In genomic region chr2:25022678-25023077, GRCm38 (mm10) we compare ENCODE assay signal across 22 mouse cellular contexts. TPM values are rescaled to one million over a fixed set of nuclear protein-coding genes. Genes with fewer than 3 reads are reported as not detected.
DNase-seq lines count a peak whose midpoint lies in the region; ATAC-seq and TF ChIP-seq lines count a peak whose summit lies in the region.
"Had no signal": no experiment of that assay in that cellular context is flagged by ENCODE, and none has a peak within 500 bp of the region (broad histone marks: within the 10 kb centered on the region; RNA-seq: fewer than 3 reads in every experiment).

No protein-coding gene starts in this region.

- H3K4me1 ChIP-seq in heart, adult 2 months (ENCODE audit: control insufficient read depth, insufficient read depth, low read length) = no peaks in the 10 kb centered on the region
- H3K4me1 ChIP-seq in liver, embryonic 14.5 days (replicated peaks; ENCODE audit: control insufficient read depth in 2 of 2, insufficient read depth in 2 of 2, low read length in 1 of 2) = no peaks in the 10 kb centered on the region; a peak in 1 of 4 replicates
- H3K4me1 ChIP-seq in liver, embryonic 12.5 days = peaks cover 10% of the 10 kb centered on the region
- H3K4me1 ChIP-seq in CH12.LX (ENCODE audit: control insufficient read depth in 1 of 2, insufficient read depth in 2 of 2) = no peaks in the 10 kb centered on the region
- H3K4me1 ChIP-seq: heart, embryonic 15.5 days had no signal

- no peaks in the 10 kb centered on the region for H3K27me3 ChIP-seq in heart, adult 2 months (ENCODE audit: control insufficient read depth, insufficient read depth, low read length)
- H3K27me3 ChIP-seq in liver, embryonic 14.5 days (ENCODE audit: control insufficient read depth, insufficient read depth, low read length) = no peaks in the 10 kb centered on the region
- no peaks in the 10 kb centered on the region for H3K27me3 ChIP-seq in liver, embryonic 12.5 days (replicated peaks)
- H3K27me3 ChIP-seq in CH12.LX (replicated peaks) = no peaks in the 10 kb centered on the region
- H3K27me3 ChIP-seq: heart, embryonic 15.5 days; megakaryocyte, embryonic 14.5 days had no signal

- TF ChIP-seq POLR2A in heart, adult 2 months (IDR thresholded peaks at IDR 0.05; ENCODE audit: insufficient read depth, low read depth, low read length) = no peak
- TF ChIP-seq POLR2A in CH12.LX (IDR thresholded peaks at IDR 0.05; ENCODE audit: low read depth, low read length) = no peak

- no peak for ATAC-seq in liver, embryonic 14.5 days (ENCODE audit: insufficient read depth)
- ATAC-seq in liver, embryonic 12.5 days = no peak
- no peak for ATAC-seq in activated CD4-positive, CD25-positive, alpha-beta regulatory T cell, adult 4 months
- ATAC-seq: forebrain, embryonic 14.5 days; midbrain, embryonic 16.5 days had no signal

- TF ChIP-seq CTCF in heart, adult 2 months (IDR thresholded peaks at IDR 0.05) = peak; percentile 29
- peak; percentile 38 for TF ChIP-seq CTCF in liver, embryonic 14.5 days (IDR thresholded peaks at IDR 0.05; ENCODE audit: low read depth)
- peak in 1 of 2 experiments; percentile 44; a peak in 3 of 4 replicates for TF ChIP-seq CTCF in CH12.LX (conservative IDR thresholded peaks at IDR 0.05 in 1 of 2, IDR thresholded peaks at IDR 0.05 in 1 of 2; ENCODE audit: low read depth in 2 of 2, low read length in 2 of 2)

- no peak overlapping the region for H3K4me2 ChIP-seq in liver, embryonic 14.5 days (ENCODE audit: low read depth)
- H3K4me2 ChIP-seq in liver, embryonic 12.5 days = no peak overlapping the region
- H3K4me2 ChIP-seq in CH12.LX (ENCODE audit: insufficient read depth, low read depth, poor library complexity, severe bottlenecking) = no peak overlapping the region
- H3K4me2 ChIP-seq: heart, embryonic 15.5 days had no signal

- H3K9me3 ChIP-seq in liver, embryonic 14.5 days (ENCODE audit: control insufficient read depth, low read length) = no peaks in the 10 kb centered on the region
- H3K9me3 ChIP-seq in liver, embryonic 12.5 days (replicated peaks) = no peaks in the 10 kb centered on the region
- no peaks in the 10 kb centered on the region for H3K9me3 ChIP-seq in CH12.LX (replicated peaks; ENCODE audit: low read length)
- H3K9me3 ChIP-seq: heart, embryonic 15.5 days; megakaryocyte, embryonic 14.5 days had no signal

- intact Hi-C loops in heart, adult 2 months (cut with DNase I) = no loop called here
- intact Hi-C loops in heart, postnatal 14 days (cut with DNase I) = no loop called here

- WGBS in heart, adult 2 months = 95% methylated on average over 1 of the region's 1 CpGs
- WGBS in liver, embryonic 14.5 days (ENCODE audit: insufficient replicate concordance) = 73% methylated on average over 1 of the region's 1 CpGs
- WGBS in liver, embryonic 12.5 days (ENCODE audit: insufficient replicate concordance) = 73% methylated on average over 1 of the region's 1 CpGs

- TF ChIP-seq RAD21 in CH12.LX (IDR thresholded peaks at IDR 0.05; ENCODE audit: low read depth, low read length) = no peak; the same call in none of the 2 replicates

- in situ Hi-C loops in CH12.LX (cut with MboI; ENCODE audit: low pct_ligation_motif_present, low pct_unique_long_range_greater_than_20kb, low sequenced_read_pairs) = no loop called here

- no peak overlapping the region for H3K9ac ChIP-seq in heart, adult 2 months (ENCODE audit: low read depth, low read length)
- H3K9ac ChIP-seq in liver, embryonic 14.5 days (replicated peaks) = no peak overlapping the region
- H3K9ac ChIP-seq in liver, embryonic 12.5 days = no peak overlapping the region
- no peak overlapping the region for H3K9ac ChIP-seq in CH12.LX (ENCODE audit: insufficient read depth, low read depth)
- H3K9ac ChIP-seq: heart, embryonic 15.5 days had no signal

- H3K4me3 ChIP-seq in heart, adult 2 months = no peak overlapping the region
- no peak overlapping the region for H3K4me3 ChIP-seq in liver, embryonic 14.5 days (ENCODE audit: insufficient read depth in 1 of 2, low read depth in 2 of 2, low read length in 2 of 2)
- no peak overlapping the region for H3K4me3 ChIP-seq in liver, embryonic 12.5 days
- no peak overlapping the region for H3K4me3 ChIP-seq in CH12.LX (replicated peaks in 1 of 3; ENCODE audit: low read depth in 2 of 3, low read length in 2 of 3, poor library complexity in 1 of 3)
- H3K4me3 ChIP-seq: erythroblast, embryonic 14.5 days; heart, embryonic 15.5 days; megakaryocyte, embryonic 14.5 days had no signal

- H3K36me3 ChIP-seq in heart, adult 2 months (ENCODE audit: control insufficient read depth, insufficient read depth, low read length) = no peaks in the 10 kb centered on the region
- peaks cover 6% of the 10 kb centered on the region; the same call in 1 of the 2 replicates for H3K36me3 ChIP-seq in liver, embryonic 14.5 days (replicated peaks; ENCODE audit: control insufficient read depth, insufficient read depth, low read depth)
- H3K36me3 ChIP-seq in liver, embryonic 12.5 days = peaks cover 54% of the 10 kb centered on the region
- H3K36me3 ChIP-seq in CH12.LX (replicated peaks in 1 of 2; ENCODE audit: control insufficient read depth in 1 of 2, insufficient read depth in 1 of 2, low read length in 1 of 2) = peaks cover 27 to 76% of the 10 kb centered on the region in 2 experiments
- H3K36me3 ChIP-seq: heart, embryonic 15.5 days had no signal

- no peak overlapping the region for H3K27ac ChIP-seq in heart, adult 2 months
- H3K27ac ChIP-seq in liver, embryonic 14.5 days = no peak overlapping the region
- no peak overlapping the region for H3K27ac ChIP-seq in liver, embryonic 12.5 days
- no peak overlapping the region for H3K27ac ChIP-seq in CH12.LX (ENCODE audit: insufficient read depth, low read depth)
- H3K27ac ChIP-seq: heart, embryonic 15.5 days had no signal

- dilution Hi-C loops in CH12.LX (cut with MboI; ENCODE audit: extremely low pct_ligation_motif_present, extremely low pct_unique_long_range_greater_than_20kb, low sequenced_read_pairs) = no loop called here

- DNase-seq in heart, adult 2 months = no peak
- DNase-seq in heart, postnatal 14 days = no peak
- DNase-seq in liver, embryonic 14.5 days (ENCODE audit: low read depth in 3 of 3, low spot score in 3 of 3) = no peak
- DNase-seq in CH12.LX (ENCODE audit: extremely low read depth) = peak; percentile 4
- peak; percentile 48 for DNase-seq in ZHBTc4 (ENCODE audit: low read depth, low spot score)
- DNase-seq in right cerebral cortex, postnatal 25 days = no peak
- DNase-seq: adrenal gland, postnatal 10 days; cerebellum, adult 11-12 months; cerebellum, postnatal 36 days; heart, adult 18-20 months; kidney, postnatal 10 days; thymus, postnatal 25 days had no signal

- TF ChIP-seq EP300 in heart, adult 2 months (IDR thresholded peaks at IDR 0.05; ENCODE audit: insufficient read depth, low read depth, low read length) = no peak
- no peak for TF ChIP-seq EP300 in liver, embryonic 14.5 days (IDR thresholded peaks at IDR 0.05; ENCODE audit: low read depth)
- no peak for TF ChIP-seq EP300 in CH12.LX (IDR thresholded peaks at IDR 0.05; ENCODE audit: low read length)

- no peaks in the 10 kb centered on the region for H3K79me2 ChIP-seq in heart, adult 2 months (replicated peaks; ENCODE audit: control insufficient read depth, insufficient read depth, low read length)
- no peaks in the 10 kb centered on the region for H3K79me2 ChIP-seq in CH12.LX (replicated peaks; ENCODE audit: control insufficient read depth, extremely low read depth, insufficient read depth, poor library complexity, severe bottlenecking)

RNA-seq across cellular contexts. Expression of gene Nsmf, which starts 31.5 kb away (rescaled TPM):
- total RNA-seq in heart, adult 2 months (2021) = 10 to 100 TPM; 12.4 to 13.3 TPM
- 46.9 and 49.8 TPM in 2 replicates for polyA plus RNA-seq in heart, adult 2 months (2012; rRNA removed)
- 10 to 100 TPM; 33.6 to 35.4 TPM for total RNA-seq in heart, postnatal 14 days (2021)
- 10.3 and 11.0 TPM in 2 replicates for polyA plus RNA-seq in liver, embryonic 14.5 days (2012; rRNA removed)
- polyA plus RNA-seq in liver, embryonic 14.5 days (2014; fragmentation: Nextera tagmentation; extraction: Ambion mirVana) = 3.3 and 6.3 TPM in 2 replicates
- polyA plus RNA-seq in liver, embryonic 12.5 days (2016; fragmentation: Nextera tagmentation; extraction: Ambion mirVana) = 16.1 and 17.0 TPM in 2 replicates
- total RNA-seq in CH12.LX (2012; rRNA removed) (11.4 and 11.7 TPM in 2 replicates), CH12.LX (2014; rRNA removed) (11.6 and 18.5 TPM in 2 replicates)
- 12.0 and 12.9 TPM in 2 replicates for polyA plus RNA-seq in CH12.LX (2012; ENCODE audit: insufficient read length, low read depth)
- 10 to 100 TPM; 11.1 to 11.2 TPM for polyA plus RNA-seq in activated CD4-positive, CD25-positive, alpha-beta regulatory T cell, adult 4 months (2017; shearing (Covaris generic))

RNA-seq across cellular contexts. Expression of gene Pnpla7, which starts 46.8 kb away (rescaled TPM):
- 10 to 100 TPM; 22.4 to 29.7 TPM for total RNA-seq in heart, adult 2 months (2021)
- polyA plus RNA-seq in heart, adult 2 months (2012; rRNA removed) = 16.5 and 16.9 TPM in 2 replicates
- 10 to 100 TPM; 18.5 to 23.9 TPM for total RNA-seq in heart, postnatal 14 days (2021)
- 9.4 and 9.6 TPM in 2 replicates for polyA plus RNA-seq in liver, embryonic 14.5 days (2012; rRNA removed)
- 11.0 and 11.3 TPM in 2 replicates for polyA plus RNA-seq in liver, embryonic 14.5 days (2014; fragmentation: Nextera tagmentation; extraction: Ambion mirVana)
- 16.5 and 17.0 TPM in 2 replicates for polyA plus RNA-seq in liver, embryonic 12.5 days (2016; fragmentation: Nextera tagmentation; extraction: Ambion mirVana)
- total RNA-seq in CH12.LX (2012; rRNA removed) (26.1 and 26.3 TPM in 2 replicates), CH12.LX (2014; rRNA removed) (17.5 and 18.5 TPM in 2 replicates)
- 23.4 and 23.6 TPM in 2 replicates for polyA plus RNA-seq in CH12.LX (2012; ENCODE audit: insufficient read length, low read depth)
- 10 to 100 TPM; 49.3 to 51.3 TPM for polyA plus RNA-seq in activated CD4-positive, CD25-positive, alpha-beta regulatory T cell, adult 4 months (2017; shearing (Covaris generic))

RNA-seq across cellular contexts. Expression of gene Mrpl41, which starts 47.8 kb away (rescaled TPM):
- 10 to 100 TPM; 80.9 to 97.0 TPM for total RNA-seq in heart, adult 2 months (2021)
- 82.0 and 90.0 TPM in 2 replicates for polyA plus RNA-seq in heart, adult 2 months (2012; rRNA removed)
- total RNA-seq in heart, postnatal 14 days (2021) = 10 to 100 TPM; 86.2 to 90.2 TPM
- polyA plus RNA-seq in liver, embryonic 14.5 days (2012; rRNA removed) = 31.9 and 48.1 TPM in 2 replicates
- 93.6 and 102 TPM in 2 replicates for polyA plus RNA-seq in liver, embryonic 14.5 days (2014; fragmentation: Nextera tagmentation; extraction: Ambion mirVana)
- polyA plus RNA-seq in liver, embryonic 12.5 days (2016; fragmentation: Nextera tagmentation; extraction: Ambion mirVana) = 109 and 113 TPM in 2 replicates
- total RNA-seq in CH12.LX (2012; rRNA removed) (58.3 and 77.3 TPM in 2 replicates), CH12.LX (2014; rRNA removed) (118 and 123 TPM in 2 replicates)
- polyA plus RNA-seq in CH12.LX (2012; ENCODE audit: insufficient read length, low read depth) = 69.4 and 77.8 TPM in 2 replicates
- 100 to 1,000 TPM; 102 to 124 TPM for polyA plus RNA-seq in activated CD4-positive, CD25-positive, alpha-beta regulatory T cell, adult 4 months (2017; shearing (Covaris generic))

RNA-seq across cellular contexts. Expression of gene Entpd8, which starts 57.4 kb away (rescaled TPM):
- total RNA-seq in heart, adult 2 months (2021) = not detected
- not detected in 2 replicates for polyA plus RNA-seq in heart, adult 2 months (2012; rRNA removed)
- total RNA-seq in heart, postnatal 14 days (2021) = not detected
- polyA plus RNA-seq in liver, embryonic 14.5 days (2012; rRNA removed) = 4.9 and 5.3 TPM in 2 replicates
- 2.3 and 3.6 TPM in 2 replicates for polyA plus RNA-seq in liver, embryonic 14.5 days (2014; fragmentation: Nextera tagmentation; extraction: Ambion mirVana)
- polyA plus RNA-seq in liver, embryonic 12.5 days (2016; fragmentation: Nextera tagmentation; extraction: Ambion mirVana) = 1.2 and 1.4 TPM in 2 replicates
- total RNA-seq in CH12.LX (2012; rRNA removed) (not detected in 2 replicates), CH12.LX (2014; rRNA removed) (not detected in 2 replicates)
- not detected in 2 replicates for polyA plus RNA-seq in CH12.LX (2012; ENCODE audit: insufficient read length, low read depth)
- not detected for polyA plus RNA-seq in activated CD4-positive, CD25-positive, alpha-beta regulatory T cell, adult 4 months (2017; shearing (Covaris generic))
- total RNA-seq: gastrocnemius, adult 18-20 months; heart, adult 18-20 months had no signal
- polyA plus RNA-seq: embryonic facial prominence, embryonic 11.5 days; forebrain, embryonic 14.5 days; heart, embryonic 15.5 days; hindbrain, embryonic 11.5 days; midbrain, embryonic 16.5 days had no signal

Comparison
In these comparisons a context has a peak if more than half of its experiments do, and no peak if none do; other contexts are left out.
1. DNase-seq: peak in CH12.LX (single experiment) and ZHBTc4 (single experiment); none in heart, adult 2 months (0 of 2), heart, postnatal 14 days (0 of 2), liver, embryonic 14.5 days (0 of 3) and right cerebral cortex, postnatal 25 days (single experiment).